Mouse (Mus musculus) embryonic facial prominence, embryonic 14.5 days (tissue): Measurements from ENCODE around the gene Cntrl. TPM values are rescaled to one million over a fixed set of nuclear protein-coding genes. Genes with fewer than 3 reads are reported as not detected.

ENCODE experiments used
- ATAC-seq: fragments of 200-750 bp; cut with Nextera tagmentation; 2 replicates; pipeline ENCODE4 v1.8.0; 2017; ENCODE audit warnings: low read depth, moderate number of reproducible peaks, moderate TSS enrichment
- DNase-seq: peaks from one replicate; pipeline ENCODE4 v3.0.0-alpha.2; 2015; ENCODE audit warnings: low spot score
- H3K27ac ChIP-seq: fragments of 300-500 bp; sonication (generic); replicated peaks from 2 replicates; pipeline ENCODE4 v1.5.1; 2014; ENCODE audit warnings: low read depth, mild to moderate bottlenecking, low read length, moderate library complexity
- H3K27me3 ChIP-seq: fragments of 300-500 bp; sonication (generic); replicated peaks from 2 replicates; pipeline ENCODE4 v1.6.1; 2014; ENCODE audit warnings: low read length; ENCODE audit not compliant: control insufficient read depth, insufficient read depth
- H3K36me3 ChIP-seq: fragments of 300-500 bp; sonication (generic); 2 replicates; pipeline ENCODE4 v1.6.1; 2014; ENCODE audit warnings: low read length, mixed read lengths; ENCODE audit not compliant: control insufficient read depth, insufficient read depth
- H3K4me1 ChIP-seq: fragments of 300-500 bp; sonication (generic); 2 replicates; pipeline ENCODE4 v1.6.1; 2014; ENCODE audit warnings: antibody characterized with exemption, low read length; ENCODE audit not compliant: control insufficient read depth, insufficient read depth
- H3K4me2 ChIP-seq: fragments of 300-500 bp; sonication (generic); 2 replicates; pipeline ENCODE4 v1.6.1; 2014; ENCODE audit warnings: low read depth, mild to moderate bottlenecking, low read length, moderate library complexity, mixed read lengths
- H3K4me3 ChIP-seq: fragments of 300-500 bp; sonication (generic); 2 replicates; pipeline ENCODE4 v1.5.1; 2014; ENCODE audit warnings: low read depth, mild to moderate bottlenecking, low read length
- H3K9ac ChIP-seq: fragments of 300-500 bp; sonication (generic); 2 replicates; pipeline ENCODE4 v1.6.1; 2014; ENCODE audit warnings: low read depth, mild to moderate bottlenecking, low read length, moderate library complexity, mixed read lengths
- H3K9me3 ChIP-seq: fragments of 300-500 bp; sonication (generic); 2 replicates; pipeline ENCODE4 v1.6.1; 2016; ENCODE audit warnings: low read length; ENCODE audit not compliant: control insufficient read depth
- WGBS: fragments of 180-500 bp; shearing (Covaris S2); extraction: QIAGEN DNeasy Blood & Tissue Kit; methylation state at CpG from one replicate; pipeline ENCODE4 v1.1.7; 2014; 5-methylcytosine and 5-hydroxymethylcytosine counted together
- polyA plus RNA-seq: library from polyadenylated mRNA; unstranded; fragments of >200 nt; fragmentation: Nextera tagmentation; extraction: Ambion mirVana; gene quantifications from 2 replicates; pipeline ENCODE4 v1.2.1, GENCODE M21; 2014

The Cntrl gene
- polyA plus RNA-seq, 1 experiment from 2014 or later: 21.8 TPM

- DNase-seq: peak; percentile 9
- Histone ChIP-seq H3K4me3 (no peak overlapping the region), H3K4me1 (peaks cover 16% of the 10 kb centered on the region), H3K9ac (no peak overlapping the region), H3K9me3 (no peaks in the 10 kb centered on the region), H3K27me3 (no peaks in the 10 kb centered on the region), H3K36me3 (peaks cover 19% of the 10 kb centered on the region; the same call in 1 of the 2 replicates), H3K27ac (no peak overlapping the region), H3K4me2 (no peak overlapping the region)
- ATAC-seq: no peak
- WGBS: 73% methylated on average over 6 of the region's 6 CpGs
Observed at GRCm38 (mm10) chr2:35195626-35196544, 86.6 kb downstream of the Cntrl start.

GRCm38 (mm10) chr2:35199541-35199940, 90.2 kb downstream of the Cntrl start:
- WGBS: 8% methylated on average over 5 of the region's 5 CpGs
- 0 out of 2 replicates have a peak, but pooled peaks cover 7% of the 10 kb centered on the region for H3K36me3 ChIP-seq
- H3K4me2 ChIP-seq: peak overlapping the region; percentile 79
- ATAC-seq (no peak), DNase-seq (peak; percentile 13)
- H3K27me3 ChIP-seq: no peaks in the 10 kb centered on the region
- H3K9me3 ChIP-seq: no peaks in the 10 kb centered on the region
- peak overlapping the region; percentile 99 for H3K4me3 ChIP-seq
- peak overlapping the region; percentile 99 for H3K27ac ChIP-seq
- peak overlapping the region; percentile 100 for H3K9ac ChIP-seq
- H3K4me1 ChIP-seq: peaks cover 16% of the 10 kb centered on the region

GRCm38 (mm10) chr2:35199971-35200897, 90.9 kb downstream of the Cntrl start:
- no peaks in the 10 kb centered on the region for H3K27me3 ChIP-seq
- peaks cover 16% of the 10 kb centered on the region for H3K4me1 ChIP-seq
- peak; percentile 80 for ATAC-seq
- 0 out of 2 replicates have a peak, but pooled peaks cover 7% of the 10 kb centered on the region for H3K36me3 ChIP-seq
- under 1% methylated on average over 40 of the region's 90 CpGs for WGBS
- H3K4me3 ChIP-seq: peak overlapping the region; percentile 99
- H3K27ac ChIP-seq: peak overlapping the region; percentile 99
- peak; percentile 35 for DNase-seq
- H3K4me2 ChIP-seq: peak overlapping the region; percentile 79
- peak overlapping the region; percentile 100 for H3K9ac ChIP-seq
- no peaks in the 10 kb centered on the region for H3K9me3 ChIP-seq

- H3K4me2 ChIP-seq: peak within 1 kb of the TSS; percentile 86
- peak; percentile 99 for DNase-seq
- peak within 1 kb of the TSS; percentile 99 for H3K4me3 ChIP-seq
- H3K4me1 ChIP-seq: peaks cover 16% of the 10 kb centered on the region
- no peaks in the 10 kb centered on the region for H3K27me3 ChIP-seq
- no peaks in the 10 kb centered on the region for H3K9me3 ChIP-seq
- H3K27ac ChIP-seq: peak within 1 kb of the TSS; percentile 99
- 0 out of 2 replicates have a peak, but pooled peaks cover 7% of the 10 kb centered on the region for H3K36me3 ChIP-seq
- under 1% methylated on average over 35 of the region's 47 CpGs for WGBS
- H3K9ac ChIP-seq: peak within 1 kb of the TSS; percentile 100
- ATAC-seq: peak; percentile 97
Observed at GRCm38 (mm10) chr2:35200898-35201668, 91.8 kb downstream of the Cntrl start, which contains the start of gene Rab14. Gene Rab14 (minus strand): TSS chr2:35201120.

- Histone ChIP-seq H3K27me3 (no peaks in the 10 kb centered on the region), H3K9me3 (no peaks in the 10 kb centered on the region), H3K4me1 (peaks cover 4% of the 10 kb centered on the region; the same call in 1 of the 2 replicates), H3K4me2 (no peak overlapping the region), H3K27ac (no peak overlapping the region), H3K9ac (no peak overlapping the region), H3K36me3 (no peaks in the 10 kb centered on the region), H3K4me3 (no peak overlapping the region)
- ATAC-seq (no peak), DNase-seq (no peak)
Observed at GRCm38 (mm10) chr2:35203729-35204128, 94.4 kb downstream of the Cntrl start.

GRCm38 (mm10) chr2:35206761-35207160, 97.5 kb downstream of the Cntrl start:
- DNase-seq (no peak), ATAC-seq (no peak)
- Histone ChIP-seq H3K9ac (no peak overlapping the region), H3K4me3 (no peak overlapping the region), H3K36me3 (no peaks in the 10 kb centered on the region), H3K4me2 (no peak overlapping the region), H3K9me3 (no peaks in the 10 kb centered on the region), H3K4me1 (no peaks in the 10 kb centered on the region), H3K27ac (no peak overlapping the region), H3K27me3 (no peaks in the 10 kb centered on the region)
- 90% methylated on average over 3 of the region's 3 CpGs for WGBS

GRCm38 (mm10) chr2:35208054-35208453, 98.8 kb downstream of the Cntrl start:
- 85% methylated on average over 3 of the region's 3 CpGs for WGBS
- no peak overlapping the region for H3K9ac ChIP-seq
- H3K9me3 ChIP-seq: no peaks in the 10 kb centered on the region
- no peaks in the 10 kb centered on the region for H3K36me3 ChIP-seq
- H3K27ac ChIP-seq: no peak overlapping the region
- no peak overlapping the region for H3K4me2 ChIP-seq
- DNase-seq: no peak
- no peaks in the 10 kb centered on the region for H3K4me1 ChIP-seq
- no peak for ATAC-seq
- H3K4me3 ChIP-seq: no peak overlapping the region
- H3K27me3 ChIP-seq: no peaks in the 10 kb centered on the region
